Mouse (Mus musculus) testis, adult 2 months (tissue): ENCODE results near the gene Rrp12.

Experiments used
- CTCF ChIP-seq: fragments of 200-500 bp; IDR thresholded peaks from 2 replicates; pipeline ENCODE4 v1.5.1; 2012; ENCODE audit warnings: low read depth, mild to moderate bottlenecking, inconsistent platforms, low read length, moderate library complexity; ENCODE audit not compliant: control insufficient read depth, insufficient read depth, insufficient replicate concordance
- POLR2A ChIP-seq: fragments of 200-500 bp; IDR thresholded peaks from 2 replicates; pipeline ENCODE4 v1.6.1; 2012; ENCODE audit warnings: low read depth, mild to moderate bottlenecking, inconsistent platforms, low read length, moderate library complexity; ENCODE audit not compliant: control insufficient read depth

- TF ChIP-seq CTCF (no peak), POLR2A (no peak)
These were observed 60.2 kb downstream of the Rrp12 start for GRCm38 (mm10) chr19:41835816-41836215.
